Mouse (Mus musculus) Patski (cell line): Measurements from ENCODE around the gene Tbpl1. TPM values are rescaled to one million over a fixed set of nuclear protein-coding genes. Genes with fewer than 3 reads are reported as not detected.

Source experiments
- ATAC-seq: fragments of 100-300 bp; one replicate; pipeline ENCODE4 v1.8.0; 2021
- CTCF ChIA-PET: fragments of 350-600 bp; sonication (Branson Sonifier 250); formaldehyde crosslinking; loops from one replicate; lab custom pipeline; 2022; ENCODE audit warnings: inconsistent platforms; lab: Charles Lee
- POLR2A ChIA-PET: fragments of 350-600 bp; sonication (Branson Sonifier 250); formaldehyde crosslinking; loops from one replicate; lab custom pipeline; 2022; ENCODE audit warnings: antibody characterized with exemption, inconsistent platforms; lab: Charles Lee
- DNase-seq: peaks from one replicate; pipeline ENCODE4 v3.0.0-alpha.2; 2011; ENCODE audit warnings: low read depth, low spot score
- H3K27me3 ChIP-seq: fragments of 371-371 bp; one replicate; pipeline ENCODE4 v1.5.1; 2021
- CTCF ChIP-seq: fragments of 100-300 bp; IDR thresholded peaks from one replicate; pipeline ENCODE4 v1.5.1; 2021
- in situ Hi-C: fragments of 300-500 bp; cut with MboI; formaldehyde crosslinking; loops from 3 replicates; pipeline ENCODE4 v1.11.1; 2018; ENCODE audit warnings: low pct_unique_long_range_greater_than_20kb, mixed read lengths
- polyA plus RNA-seq: library from polyadenylated mRNA; unstranded; gene quantifications from one replicate; pipeline ENCODE4 v1.2.3, GENCODE M21; 2021

Gene Tbpl1
- 38.3 TPM for polyA plus RNA-seq

- DNase-seq (peak; percentile 60), ATAC-seq (peak; percentile 98)
- POLR2A ChIA-PET = interaction anchor here (0.7 to 2.0 kb wide), 5 partner anchors 12 to 1672 kb away, joined by 3 to 9 read pairs (median 4); no protein-coding TSS in a partner anchor
- no peaks in the 10 kb centered on the region for H3K27me3 ChIP-seq
- no peak for TF ChIP-seq CTCF
- in situ Hi-C loops = no loop called here
- CTCF ChIA-PET = interaction anchor here (0.7 to 3.5 kb wide), 3 partner anchors 10 to 27 kb away, joined by 3 to 17 read pairs (median 4); no protein-coding TSS in a partner anchor
These were observed at the start of gene Tbpl1 for GRCm38 (mm10) chr10:22731272-22732093. Tbpl1 (minus strand) TSS chr10:22731938.

- in situ Hi-C loops = loop anchor here (5.0 to 10.0 kb wide), 2 partner anchors 301 to 993 kb away; no protein-coding TSS in a partner anchor
- DNase-seq (no peak), ATAC-seq (no peak)
- peaks cover 23% of the 10 kb centered on the region for H3K27me3 ChIP-seq
- ChIA-PET CTCF (no interaction called here), POLR2A (no interaction called here)
- TF ChIP-seq CTCF = peak; percentile 50
These were observed 49.7 kb upstream of the Tbpl1 start for GRCm38 (mm10) chr10:22781466-22781865.

GRCm38 (mm10) chr10:22777939-22778338 lies 46.2 kb upstream of the Tbpl1 start:
- peaks cover 14% of the 10 kb centered on the region for H3K27me3 ChIP-seq
- POLR2A ChIA-PET = no interaction called here
- CTCF ChIA-PET = interaction anchor here (0.8 to 2.5 kb wide), 8 partner anchors 8 to 310 kb away, joined by 3 to 12 read pairs (median 4); no protein-coding TSS in a partner anchor
- in situ Hi-C loops = loop anchor here (10.0 kb wide), 1 partner anchor 143 kb away; no protein-coding TSS in a partner anchor
- peak; percentile 66 for TF ChIP-seq CTCF
- DNase-seq (no peak), ATAC-seq (no peak)

GRCm38 (mm10) chr10:22776007-22776698 lies 44.4 kb upstream of the Tbpl1 start:
- in situ Hi-C loops = loop anchor here (10.0 kb wide), 1 partner anchor 141 kb away; no protein-coding TSS in a partner anchor
- peaks cover 8% of the 10 kb centered on the region for H3K27me3 ChIP-seq
- ChIA-PET POLR2A (no interaction called here), CTCF (interaction anchor here (0.8 to 2.5 kb wide), 9 partner anchors 25 to 305 kb away, joined by 3 to 12 read pairs (median 4); no protein-coding TSS in a partner anchor)
- DNase-seq = no peak
- TF ChIP-seq CTCF = peak; percentile 69
- no peak for ATAC-seq

GRCm38 (mm10) chr10:22775456-22775855 lies 43.7 kb upstream of the Tbpl1 start:
- DNase-seq = no peak
- CTCF ChIA-PET = interaction anchor here (0.9 to 2.2 kb wide), 4 partner anchors 62 to 308 kb away, joined by 3 to 5 read pairs (median 3); no protein-coding TSS in a partner anchor
- POLR2A ChIA-PET = no interaction called here

GRCm38 (mm10) chr10:22774626-22775025 lies 42.9 kb upstream of the Tbpl1 start:
- CTCF ChIA-PET = interaction anchor here (1.5 kb wide), 1 partner anchor 309 kb away, joined by 3 read pairs; no protein-coding TSS in a partner anchor
- DNase-seq (no peak), ATAC-seq (no peak)
- peaks cover 8% of the 10 kb centered on the region for H3K27me3 ChIP-seq
- POLR2A ChIA-PET = no interaction called here
- in situ Hi-C loops = loop anchor here (10.0 kb wide), 1 partner anchor 140 kb away; no protein-coding TSS in a partner anchor
- no peak for TF ChIP-seq CTCF

More at GRCm38 (mm10) chr10:22775456-22775855, 43.7 kb upstream of the Tbpl1 start:
- ATAC-seq = no peak
- TF ChIP-seq CTCF = no peak
- peaks cover 14% of the 10 kb centered on the region for H3K27me3 ChIP-seq
- in situ Hi-C loops = loop anchor here (10.0 kb wide), 1 partner anchor 141 kb away; no protein-coding TSS in a partner anchor

- CTCF ChIA-PET = no interaction called here
- H3K27me3 ChIP-seq = no peaks in the 10 kb centered on the region
- no peak for TF ChIP-seq CTCF
- ATAC-seq = no peak
- DNase-seq = no peak
- in situ Hi-C loops = no loop called here
- POLR2A ChIA-PET = no interaction called here
These were observed 22.5 kb upstream of the Tbpl1 start for GRCm38 (mm10) chr10:22754240-22754639.

GRCm38 (mm10) chr10:22751175-22751682 lies 19.5 kb upstream of the Tbpl1 start:
- ChIA-PET POLR2A (interaction anchor here (0.7 kb wide), 1 partner anchor 117 kb away, joined by 5 read pairs; no protein-coding TSS in a partner anchor), CTCF (interaction anchor here (1.2 kb wide), 2 partner anchors 26 to 78 kb away, joined by 3 to 4 read pairs; no protein-coding TSS in a partner anchor)
- no peak for ATAC-seq
- DNase-seq = no peak
- TF ChIP-seq CTCF = no peak
- no peaks in the 10 kb centered on the region for H3K27me3 ChIP-seq
- in situ Hi-C loops = no loop called here

- in situ Hi-C loops = no loop called here
These were observed 14.9 kb upstream of the Tbpl1 start for GRCm38 (mm10) chr10:22746334-22747322.

More at GRCm38 (mm10) chr10:22746334-22747322, 14.9 kb upstream of the Tbpl1 start:
- DNase-seq (no peak), ATAC-seq (no peak)
- no peaks in the 10 kb centered on the region for H3K27me3 ChIP-seq
- ChIA-PET CTCF (interaction anchor here (0.9 to 1.2 kb wide), 3 partner anchors 14 to 31 kb away, joined by 3 to 4 read pairs (median 4); no protein-coding TSS in a partner anchor), POLR2A (no interaction called here)
- no peak for TF ChIP-seq CTCF
